Mouse (Mus musculus): ENCODE measurements around the gene Mboat1.

Gene Mboat1

GRCm38 (mm10) chr13:30185959-30186358, 49.7 kb downstream of the Mboat1 start:
- DNase-seq (ENCODE audit: low spot score in 2 of 2): no peak

GRCm38 (mm10) chr13:30186456-30186855, 50.2 kb downstream of the Mboat1 start:
- DNase-seq (ENCODE audit: low spot score in 2 of 2): no peak

- DNase-seq (ENCODE audit: low spot score in 2 of 2): no peak
These were observed 55.9 kb downstream of the Mboat1 start for GRCm38 (mm10) chr13:30192031-30192716.

GRCm38 (mm10) chr13:30193363-30193762, 57.1 kb downstream of the Mboat1 start:
- no peak for DNase-seq (ENCODE audit: low spot score in 2 of 2)

GRCm38 (mm10) chr13:30194834-30195233, 58.5 kb downstream of the Mboat1 start:
- DNase-seq (ENCODE audit: low spot score in 2 of 2): no peak

- no peak for DNase-seq (ENCODE audit: low spot score in 2 of 2)
These were observed 60.4 kb downstream of the Mboat1 start for GRCm38 (mm10) chr13:30196661-30197060.

- DNase-seq (ENCODE audit: low spot score in 2 of 2): no peak
These were observed 61.8 kb downstream of the Mboat1 start for GRCm38 (mm10) chr13:30198101-30198570.

- no peak for DNase-seq (ENCODE audit: low spot score in 2 of 2)
These were observed 63.5 kb downstream of the Mboat1 start for GRCm38 (mm10) chr13:30199821-30200220.

- no peak for DNase-seq (ENCODE audit: low spot score in 2 of 2)
These were observed 64.4 kb downstream of the Mboat1 start for GRCm38 (mm10) chr13:30200737-30201136.

GRCm38 (mm10) chr13:30203018-30203417, 66.7 kb downstream of the Mboat1 start:
- no peak for DNase-seq (ENCODE audit: low spot score in 2 of 2)

- DNase-seq (ENCODE audit: low spot score in 2 of 2): no peak
These were observed 71.9 kb downstream of the Mboat1 start for GRCm38 (mm10) chr13:30208176-30208575.

GRCm38 (mm10) chr13:30213276-30213675, 77.0 kb downstream of the Mboat1 start:
- DNase-seq (ENCODE audit: low spot score in 2 of 2): no peak

GRCm38 (mm10) chr13:30217588-30218371, 81.5 kb downstream of the Mboat1 start:
- no peak for DNase-seq (ENCODE audit: low spot score in 2 of 2)

- DNase-seq (ENCODE audit: low spot score in 2 of 2): no peak
These were observed 83.3 kb downstream of the Mboat1 start for GRCm38 (mm10) chr13:30219597-30219996.

GRCm38 (mm10) chr13:30221316-30221715, 85.0 kb downstream of the Mboat1 start:
- no peak for DNase-seq (ENCODE audit: low spot score in 2 of 2)

GRCm38 (mm10) chr13:30224114-30224513, 87.8 kb downstream of the Mboat1 start:
- no peak for DNase-seq (ENCODE audit: low spot score in 2 of 2)

GRCm38 (mm10) chr13:30224659-30225058, 88.4 kb downstream of the Mboat1 start:
- DNase-seq (ENCODE audit: low spot score in 2 of 2): no peak

GRCm38 (mm10) chr13:30228762-30229161, 92.5 kb downstream of the Mboat1 start:
- DNase-seq (ENCODE audit: low spot score in 2 of 2): no peak

GRCm38 (mm10) chr13:30229625-30230139, 93.4 kb downstream of the Mboat1 start:
- DNase-seq (ENCODE audit: low spot score in 2 of 2): no peak

GRCm38 (mm10) chr13:30235056-30235750, 98.9 kb downstream of the Mboat1 start:
- DNase-seq (ENCODE audit: low spot score in 2 of 2): no peak

GRCm38 (mm10) chr13:30239396-30239795, 103.1 kb downstream of the Mboat1 start:
- DNase-seq (ENCODE audit: low spot score in 2 of 2): no peak

GRCm38 (mm10) chr13:30245573-30245972, 109.3 kb downstream of the Mboat1 start:
- DNase-seq (ENCODE audit: low spot score in 2 of 2): no peak

Data from urinary bladder, postnatal 4 days (tissue).